Mouse (Mus musculus): ENCODE data around the gene Lim2. TPM values are rescaled to one million over a fixed set of nuclear protein-coding genes. Genes with fewer than 3 reads are reported as not detected.

The Lim2 gene
- total RNA-seq, 2 experiments from 2014 or later: not detected

DNA sequence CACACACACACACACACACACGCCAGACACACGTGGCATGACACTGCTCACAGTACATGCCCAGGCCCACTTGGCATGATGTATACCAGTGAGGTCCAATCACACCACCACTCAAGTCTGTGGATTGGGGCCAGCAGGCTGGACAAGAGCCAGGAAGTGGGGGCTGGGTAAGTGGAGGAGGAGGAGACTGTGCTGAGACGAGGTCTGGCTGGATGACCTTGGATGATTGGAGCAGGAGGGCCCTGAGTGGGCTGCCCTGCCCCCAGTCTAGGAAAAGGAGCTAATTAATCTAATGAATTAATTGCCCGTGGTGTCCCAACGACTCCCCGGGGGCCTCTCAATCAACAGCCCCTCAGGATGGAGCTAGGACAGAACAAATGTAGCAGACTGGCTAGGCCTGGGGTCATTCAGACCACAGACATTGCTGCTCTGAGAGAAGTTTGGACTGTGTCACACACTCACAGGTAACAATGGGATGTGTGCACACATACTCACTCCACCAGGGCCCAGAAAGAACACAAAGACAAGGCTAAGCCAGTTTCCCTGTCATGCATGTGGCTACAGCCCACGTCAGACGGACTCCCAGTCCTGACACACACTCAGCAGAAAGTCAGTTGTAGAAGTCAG, 54.7 kb downstream of the Lim2 start:
- no peak for DNase-seq (ENCODE audit: low spot score in 2 of 2)
- no peak overlapping the region for H3K4me3 ChIP-seq
- no peak for TF ChIP-seq CTCF (conservative IDR thresholded peaks at IDR 0.05)
- peak overlapping the region; percentile 0; the same call in 1 of the 2 replicates for H3K27ac ChIP-seq

DNA sequence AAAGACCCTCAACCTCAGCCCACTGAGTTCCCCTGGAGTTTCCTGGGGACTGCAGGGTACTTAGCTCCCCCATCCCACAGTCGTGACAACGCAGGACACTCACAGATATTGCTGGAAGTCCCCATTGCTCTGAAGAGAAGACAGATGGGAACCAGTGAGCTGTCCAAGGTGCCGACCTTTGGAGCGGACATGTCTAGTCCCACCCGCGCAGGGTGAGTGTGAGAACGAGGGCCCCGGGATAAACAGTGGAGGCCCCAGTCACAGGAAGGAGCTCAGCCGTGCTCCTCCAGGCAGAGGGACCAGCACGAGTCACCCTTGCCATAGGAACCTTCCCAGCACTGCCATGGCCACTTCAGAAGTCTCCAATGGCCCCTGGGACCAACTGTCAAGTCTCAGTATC, 55.8 kb downstream of the Lim2 start:
- Histone ChIP-seq H3K4me3 (no peak overlapping the region), H3K27ac (no peak overlapping the region)
- no peak for TF ChIP-seq CTCF (conservative IDR thresholded peaks at IDR 0.05)
- no peak for DNase-seq (ENCODE audit: low spot score in 2 of 2)

Small RNA genes lying within 50 kb of the gene (microRNA-seq; reads per million reads assigned to microRNA genes)
- gene Mir7051: 0 to 0.92 reads per million in 2 experiments

Other genes with a start within 250 kb of the Lim2 start
- 10 to 100 TPM; 23.1 to 23.5 TPM for gene Zfp715, start 114.4 kb upstream of the Lim2 start, total RNA-seq (2021)
- under 1 TPM; 0.49 to 0.72 TPM for gene Siglecf, start 76.3 kb upstream of the Lim2 start, total RNA-seq (2021)
- not detected for gene Siglecg, start 19.5 kb upstream of the Lim2 start, total RNA-seq (2021)
- gene Nkg7, start 9.4 kb downstream of the Lim2 start, total RNA-seq (2021): not detected
- gene Cldnd2, start 13.1 kb downstream of the Lim2 start, total RNA-seq (2021): not detected
- gene Etfb, start 16.4 kb downstream of the Lim2 start, total RNA-seq (2021): 10 to 100 TPM; 72.9 to 76.6 TPM
- gene Gm45233, start 16.5 kb downstream of the Lim2 start, total RNA-seq (2021): under 1 TPM in 1 of 2 experiments, not detected in 1; 0.90 TPM
- gene Vsig10l, start 35.5 kb downstream of the Lim2 start, total RNA-seq (2021): 1 to 10 TPM; 1.5 to 2.2 TPM
- gene Iglon5, start 62.4 kb downstream of the Lim2 start, total RNA-seq (2021): 10 to 100 TPM; 24.8 TPM
- not detected for gene 4931406B18Rik, start 78.3 kb downstream of the Lim2 start, total RNA-seq (2021)
- 1 to 10 TPM; 3.5 to 5.7 TPM for gene Cd33, start 116.8 kb downstream of the Lim2 start, total RNA-seq (2021)
- gene Zfp658, start 134.6 kb downstream of the Lim2 start, total RNA-seq (2021): 1 to 10 TPM; 4.4 to 4.9 TPM
- gene Zfp719, start 151.9 kb downstream of the Lim2 start, total RNA-seq (2021): 10 to 100 TPM; 19.5 to 19.8 TPM
- under 1 TPM in 1 of 2 experiments, not detected in 1; 0.27 TPM for gene Zfp819, start 179.5 kb downstream of the Lim2 start, total RNA-seq (2021)
- not detected for gene Ceacam18, start 207.0 kb downstream of the Lim2 start, total RNA-seq (2021)
- gene Siglece, start 232.5 kb downstream of the Lim2 start, total RNA-seq (2021): 1 to 10 TPM in 1 of 2 experiments, under 1 TPM in 1; 0.97 to 1.3 TPM
- 10 to 100 TPM; 10.9 to 11.1 TPM for gene Ctu1, start 244.3 kb downstream of the Lim2 start, total RNA-seq (2021)